In genomic region chr9:106210853-106211609, GRCm38 (mm10) we compare ENCODE assay signal across 8 mouse cellular contexts. TPM values are rescaled to one million over a fixed set of nuclear protein-coding genes. Genes with fewer than 3 reads are reported as not detected.
DNase-seq lines count a peak whose midpoint lies in the region; ATAC-seq and TF ChIP-seq lines count a peak whose summit lies in the region.

No protein-coding gene starts in this region.

- no peaks in the 10 kb centered on the region for H3K27me3 ChIP-seq in embryonic facial prominence, embryonic 15.5 days
- no peaks in the 10 kb centered on the region for H3K27me3 ChIP-seq in limb, embryonic 14.5 days (ENCODE audit: control insufficient read depth, insufficient read depth, low read length)

- TF ChIP-seq POLR2A in limb, embryonic 14.5 days (IDR thresholded peaks at IDR 0.05; ENCODE audit: borderline replicate concordance, extremely low read depth, insufficient read depth, insufficient read length): no peak

- no peaks in the 10 kb centered on the region for H3K9me3 ChIP-seq in embryonic facial prominence, embryonic 15.5 days (replicated peaks)
- no peaks in the 10 kb centered on the region for H3K9me3 ChIP-seq in limb, embryonic 14.5 days (ENCODE audit: control insufficient read depth, low read length)

- H3K9ac ChIP-seq in embryonic facial prominence, embryonic 15.5 days: no peak overlapping the region
- H3K9ac ChIP-seq in limb, embryonic 14.5 days (ENCODE audit: low read depth, low read length, severe bottlenecking): no peak overlapping the region

- peak overlapping the region; percentile 52 for H3K4me2 ChIP-seq in embryonic facial prominence, embryonic 15.5 days (replicated peaks)
- peak overlapping the region; percentile 45; the same call in 1 of the 2 replicates for H3K4me2 ChIP-seq in limb, embryonic 14.5 days (replicated peaks; ENCODE audit: low read depth, low read length, severe bottlenecking)

- H3K4me3 ChIP-seq in layer of hippocampus, adult 2 months: no peak overlapping the region; the same call in 1 of the 2 replicates
- peak overlapping the region; percentile 33; the same call in 1 of the 2 replicates for H3K4me3 ChIP-seq in embryonic facial prominence, embryonic 15.5 days (replicated peaks)
- H3K4me3 ChIP-seq in limb, embryonic 14.5 days (replicated peaks; ENCODE audit: low read length): no peak overlapping the region

- WGBS in embryonic facial prominence, embryonic 15.5 days: 59% methylated on average over 9 of the region's 9 CpGs
- WGBS in limb, embryonic 14.5 days: 55% methylated on average over 9 of the region's 9 CpGs

- intact Hi-C loops in gastrocnemius, postnatal 36 days (cut with DNase I): loop anchor here (5.0 to 10.0 kb wide), 2 partner anchors 54 to 214 kb away; partner anchors contain the start of genes Glyctk and Rpl29

- H3K27ac ChIP-seq in layer of hippocampus, adult 2 months: peak overlapping the region; percentile 83
- H3K27ac ChIP-seq in embryonic facial prominence, embryonic 15.5 days (replicated peaks): peak overlapping the region; percentile 52
- 0 out of 2 replicates have a peak overlapping the region, but pooled peaks have one; percentile 2 for H3K27ac ChIP-seq in limb, embryonic 14.5 days (replicated peaks; ENCODE audit: low read depth, low read length)

- ATAC-seq in embryonic facial prominence, embryonic 15.5 days (ENCODE audit: insufficient number of reproducible peaks, low FRiP score, low TSS enrichment, low read depth): no peak
- no peak for ATAC-seq in limb, embryonic 14.5 days (ENCODE audit: low FRiP score, low read depth)

- H3K4me1 ChIP-seq in embryonic facial prominence, embryonic 15.5 days: peaks cover 13% of the 10 kb centered on the region
- H3K4me1 ChIP-seq in limb, embryonic 14.5 days (ENCODE audit: control insufficient read depth, insufficient read depth, low read length): peaks cover 2% of the 10 kb centered on the region; the same call in 1 of the 2 replicates

- no peak for DNase-seq in layer of hippocampus, adult 2 months (ENCODE audit: low spot score in 2 of 2)
- DNase-seq in layer of hippocampus, adult 11-12 months (ENCODE audit: low spot score): no peak
- DNase-seq in limb, embryonic 14.5 days (ENCODE audit: low spot score): no peak
- DNase-seq in thymus, postnatal 0 days (ENCODE audit: low spot score): peak; percentile 79
- no peak for DNase-seq in adrenal gland, postnatal 25 days
- no peak for DNase-seq in gastrocnemius, postnatal 36 days
- DNase-seq in adipocyte (ENCODE audit: low spot score): no peak

- TF ChIP-seq CTCF in layer of hippocampus, adult 2 months (conservative IDR thresholded peaks at IDR 0.05): no peak

- peaks cover 38% of the 10 kb centered on the region for H3K36me3 ChIP-seq in embryonic facial prominence, embryonic 15.5 days
- H3K36me3 ChIP-seq in limb, embryonic 14.5 days (ENCODE audit: control insufficient read depth, insufficient read depth, low read length): peaks cover 49% of the 10 kb centered on the region

RNA-seq across cellular contexts. Expression of gene Twf2, which starts 8.1 kb away (rescaled TPM):
- 10 to 100 TPM; 52.4 to 58.9 TPM for total RNA-seq in layer of hippocampus, adult 2 months (2021)
- 57.2 and 64.1 TPM in 2 replicates for polyA plus RNA-seq in embryonic facial prominence, embryonic 15.5 days (2015; fragmentation: Nextera tagmentation; extraction: Ambion mirVana)
- 69.2 and 76.3 TPM in 2 replicates for polyA plus RNA-seq in limb, embryonic 14.5 days (2012; rRNA removed)
- 62.4 and 65.6 TPM in 2 replicates for polyA plus RNA-seq in limb, embryonic 14.5 days (2014; fragmentation: Nextera tagmentation; extraction: Ambion mirVana)
- polyA plus RNA-seq in thymus, postnatal 0 days (2015; fragmentation: Nextera tagmentation; extraction: Ambion mirVana): 138 and 141 TPM in 2 replicates
- total RNA-seq in adrenal gland, postnatal 25 days (2021): 111 and 128 TPM in 2 replicates
- 100 to 1,000 TPM; 113 to 156 TPM for total RNA-seq in gastrocnemius, postnatal 36 days (2021)

RNA-seq across cellular contexts. Expression of gene Tlr9, which starts 11.4 kb away (rescaled TPM):
- 1 to 10 TPM; 1.4 to 1.5 TPM for total RNA-seq in layer of hippocampus, adult 2 months (2021)
- 0.07 and 0.28 TPM in 2 replicates for polyA plus RNA-seq in embryonic facial prominence, embryonic 15.5 days (2015; fragmentation: Nextera tagmentation; extraction: Ambion mirVana)
- 0.96 and 0.99 TPM in 2 replicates for polyA plus RNA-seq in limb, embryonic 14.5 days (2012; rRNA removed)
- 0.08 and 0.11 TPM in 2 replicates for polyA plus RNA-seq in limb, embryonic 14.5 days (2014; fragmentation: Nextera tagmentation; extraction: Ambion mirVana)
- polyA plus RNA-seq in thymus, postnatal 0 days (2015; fragmentation: Nextera tagmentation; extraction: Ambion mirVana): 0.12 and 0.30 TPM in 2 replicates
- 0.67 and 0.85 TPM in 2 replicates for total RNA-seq in adrenal gland, postnatal 25 days (2021)
- total RNA-seq in gastrocnemius, postnatal 36 days (2021): under 1 TPM; 0.25 to 0.31 TPM

RNA-seq across cellular contexts. Expression of gene Ppm1m, which starts 11.5 kb away (rescaled TPM):
- total RNA-seq in layer of hippocampus, adult 2 months (2021): 10 to 100 TPM; 19.4 to 21.8 TPM
- polyA plus RNA-seq in embryonic facial prominence, embryonic 15.5 days (2015; fragmentation: Nextera tagmentation; extraction: Ambion mirVana): 55.8 and 57.1 TPM in 2 replicates
- polyA plus RNA-seq in limb, embryonic 14.5 days (2012; rRNA removed): 87.0 and 93.5 TPM in 2 replicates
- polyA plus RNA-seq in limb, embryonic 14.5 days (2014; fragmentation: Nextera tagmentation; extraction: Ambion mirVana): 39.2 and 48.3 TPM in 2 replicates
- 21.0 and 21.4 TPM in 2 replicates for polyA plus RNA-seq in thymus, postnatal 0 days (2015; fragmentation: Nextera tagmentation; extraction: Ambion mirVana)
- 119 and 156 TPM in 2 replicates for total RNA-seq in adrenal gland, postnatal 25 days (2021)
- 1 to 10 TPM; 3.0 to 3.3 TPM for total RNA-seq in gastrocnemius, postnatal 36 days (2021)

RNA-seq across cellular contexts. Expression of gene Alas1, which starts 37.4 kb away (rescaled TPM):
- total RNA-seq in layer of hippocampus, adult 2 months (2021): 100 to 1,000 TPM; 149 to 154 TPM
- polyA plus RNA-seq in embryonic facial prominence, embryonic 15.5 days (2015; fragmentation: Nextera tagmentation; extraction: Ambion mirVana): 107 and 109 TPM in 2 replicates
- polyA plus RNA-seq in limb, embryonic 14.5 days (2012; rRNA removed): 83.3 and 97.2 TPM in 2 replicates
- polyA plus RNA-seq in limb, embryonic 14.5 days (2014; fragmentation: Nextera tagmentation; extraction: Ambion mirVana): 89.3 and 95.4 TPM in 2 replicates
- 80.1 and 93.8 TPM in 2 replicates for polyA plus RNA-seq in thymus, postnatal 0 days (2015; fragmentation: Nextera tagmentation; extraction: Ambion mirVana)
- total RNA-seq in adrenal gland, postnatal 25 days (2021): 769 and 1,285 TPM in 2 replicates
- total RNA-seq in gastrocnemius, postnatal 36 days (2021): 100 to 1,000 TPM; 235 to 282 TPM

RNA-seq across cellular contexts. Expression of gene Wdr82, which starts 40.3 kb away (rescaled TPM):
- total RNA-seq in layer of hippocampus, adult 2 months (2021): 100 to 1,000 TPM; 134 TPM
- polyA plus RNA-seq in embryonic facial prominence, embryonic 15.5 days (2015; fragmentation: Nextera tagmentation; extraction: Ambion mirVana): 22.3 and 24.2 TPM in 2 replicates
- 104 and 122 TPM in 2 replicates for polyA plus RNA-seq in limb, embryonic 14.5 days (2012; rRNA removed)
- 30.2 and 32.5 TPM in 2 replicates for polyA plus RNA-seq in limb, embryonic 14.5 days (2014; fragmentation: Nextera tagmentation; extraction: Ambion mirVana)
- polyA plus RNA-seq in thymus, postnatal 0 days (2015; fragmentation: Nextera tagmentation; extraction: Ambion mirVana): 19.1 and 20.5 TPM in 2 replicates
- total RNA-seq in adrenal gland, postnatal 25 days (2021): 82.4 and 83.3 TPM in 2 replicates
- 10 to 100 TPM; 18.4 to 20.3 TPM for total RNA-seq in gastrocnemius, postnatal 36 days (2021)

Comparison
In these comparisons a context has a peak if more than half of its experiments do, and no peak if none do; other contexts are left out.
1. H3K27ac ChIP-seq: peak in every context shown above with its lines; median percentile 83 in layer of hippocampus, adult 2 months; 52 in embryonic facial prominence, embryonic 15.5 days; 2 in limb, embryonic 14.5 days.
2. RNA of gene Ppm1m, which starts 11.5 kb away (total RNA-seq): 119 to 156 TPM in adrenal gland, postnatal 25 days and 19.4 to 21.8 TPM in layer of hippocampus, adult 2 months; 3.0 to 3.3 TPM in gastrocnemius, postnatal 36 days; every median in the first group is over 4 times any median in the second.